Mouse (Mus musculus) megakaryocyte, embryonic 14.5 days (primary cell): Measurements from ENCODE around the gene Zfp523. TPM values are rescaled to one million over a fixed set of nuclear protein-coding genes. Genes with fewer than 3 reads are reported as not detected.

Source experiments
- H3K27me3 ChIP-seq: replicated peaks from 2 replicates; pipeline ENCODE3; 2012; ENCODE audit warnings: inconsistent platforms
- H3K36me3 ChIP-seq: replicated peaks from 2 replicates; pipeline ENCODE3; 2012; ENCODE audit warnings: low read length, inconsistent platforms, mixed read lengths
- H3K4me1 ChIP-seq: 2 replicates; pipeline ENCODE4 v1.6.1; 2012; ENCODE audit warnings: inconsistent platforms
- H3K4me3 ChIP-seq: replicated peaks from 2 replicates; pipeline ENCODE3; 2012; ENCODE audit warnings: moderate library complexity, mild to moderate bottlenecking, inconsistent platforms
- H3K9me3 ChIP-seq: 2 replicates; pipeline ENCODE4 v1.6.1; 2012; ENCODE audit warnings: inconsistent platforms
- FLI1 ChIP-seq: IDR thresholded peaks from 2 replicates; pipeline ENCODE4 v1.6.1; 2012; ENCODE audit warnings: low read length, inconsistent platforms, mixed read lengths
- GATA1 ChIP-seq: IDR thresholded peaks from 3 replicates; pipeline ENCODE4 v1.6.1; 2012; ENCODE audit warnings: mixed read lengths, low read length, inconsistent platforms, borderline replicate concordance
- polyA plus RNA-seq: library from polyadenylated mRNA; stranded (reverse); fragments of >175 nt; gene quantifications from 2 replicates; pipeline ENCODE4 v1.2.3, GENCODE M21; 2012; ENCODE audit warnings: low replicate concordance; ENCODE audit not compliant: insufficient read depth

The Zfp523 gene
- 45.0 and 64.1 TPM in 2 replicates for polyA plus RNA-seq

- no peaks in the 10 kb centered on the region for H3K9me3 ChIP-seq
Measured at GRCm38 (mm10) chr17:28176775-28177539, at the start of gene Zfp523. Gene Zfp523 (plus strand): TSS chr17:28177129.

GRCm38 (mm10) chr17:28129796-28130195 is 47.1 kb upstream of the Zfp523 start:
- no peak for TF ChIP-seq FLI1
- no peak for TF ChIP-seq GATA1
- H3K4me3 ChIP-seq: no peak overlapping the region
- no peaks in the 10 kb centered on the region for H3K36me3 ChIP-seq
- H3K9me3 ChIP-seq: no peaks in the 10 kb centered on the region
- H3K4me1 ChIP-seq: peaks cover 7% of the 10 kb centered on the region; the same call in 1 of the 2 replicates
- peaks cover 73% of the 10 kb centered on the region for H3K27me3 ChIP-seq

More at GRCm38 (mm10) chr17:28176775-28177539, at the start of gene Zfp523:
- TF ChIP-seq GATA1 (no peak), FLI1 (no peak)
- peaks cover 14% of the 10 kb centered on the region for H3K27me3 ChIP-seq
- H3K4me3 ChIP-seq: peak within 1 kb of the TSS; percentile 98
- H3K4me1 ChIP-seq: peaks cover 70% of the 10 kb centered on the region
- H3K36me3 ChIP-seq: peaks cover 8% of the 10 kb centered on the region

- H3K4me1 ChIP-seq: peaks cover 7% of the 10 kb centered on the region; the same call in 1 of the 2 replicates
- peaks cover 73% of the 10 kb centered on the region for H3K27me3 ChIP-seq
- H3K4me3 ChIP-seq: no peak overlapping the region
- H3K9me3 ChIP-seq: no peaks in the 10 kb centered on the region
- H3K36me3 ChIP-seq: no peaks in the 10 kb centered on the region
- no peak for TF ChIP-seq FLI1
- no peak for TF ChIP-seq GATA1
Measured at GRCm38 (mm10) chr17:28130391-28131125, 46.4 kb upstream of the Zfp523 start.

GRCm38 (mm10) chr17:28131156-28131555 is 45.8 kb upstream of the Zfp523 start:
- TF ChIP-seq FLI1 (no peak), GATA1 (no peak)
- Histone ChIP-seq H3K4me1 (peaks cover 7% of the 10 kb centered on the region; the same call in 1 of the 2 replicates), H3K9me3 (no peaks in the 10 kb centered on the region), H3K36me3 (no peaks in the 10 kb centered on the region), H3K27me3 (peaks cover 73% of the 10 kb centered on the region), H3K4me3 (peak overlapping the region; percentile 73)

GRCm38 (mm10) chr17:28133193-28133592 is 43.7 kb upstream of the Zfp523 start:
- TF ChIP-seq FLI1 (no peak), GATA1 (no peak)

GRCm38 (mm10) chr17:28135496-28135895 is 41.4 kb upstream of the Zfp523 start:
- peaks cover 9% of the 10 kb centered on the region; the same call in 1 of the 2 replicates for H3K9me3 ChIP-seq
- peaks cover 7% of the 10 kb centered on the region; the same call in 1 of the 2 replicates for H3K4me1 ChIP-seq
- no peaks in the 10 kb centered on the region for H3K36me3 ChIP-seq
- no peak overlapping the region for H3K4me3 ChIP-seq
- H3K27me3 ChIP-seq: peaks cover 87% of the 10 kb centered on the region
- no peak for TF ChIP-seq FLI1
- no peak for TF ChIP-seq GATA1

More at GRCm38 (mm10) chr17:28133193-28133592, 43.7 kb upstream of the Zfp523 start:
- Histone ChIP-seq H3K4me1 (peaks cover 7% of the 10 kb centered on the region; the same call in 1 of the 2 replicates), H3K9me3 (peaks cover 6% of the 10 kb centered on the region; the same call in 1 of the 2 replicates), H3K4me3 (no peak overlapping the region), H3K27me3 (peaks cover 83% of the 10 kb centered on the region), H3K36me3 (no peaks in the 10 kb centered on the region)

- peaks cover 91% of the 10 kb centered on the region for H3K27me3 ChIP-seq
- TF ChIP-seq FLI1 (no peak), GATA1 (no peak)
- H3K4me1 ChIP-seq: peaks cover 9% of the 10 kb centered on the region
- H3K36me3 ChIP-seq: no peaks in the 10 kb centered on the region
- H3K4me3 ChIP-seq: no peak overlapping the region
- peaks cover 9% of the 10 kb centered on the region; the same call in 1 of the 2 replicates for H3K9me3 ChIP-seq
Measured at GRCm38 (mm10) chr17:28136266-28136665, 40.7 kb upstream of the Zfp523 start.

- no peaks in the 10 kb centered on the region for H3K36me3 ChIP-seq
- H3K27me3 ChIP-seq: peaks cover 94% of the 10 kb centered on the region
- H3K4me1 ChIP-seq: peaks cover 24% of the 10 kb centered on the region
- peaks cover 9% of the 10 kb centered on the region; the same call in 1 of the 2 replicates for H3K9me3 ChIP-seq
- H3K4me3 ChIP-seq: no peak overlapping the region
- TF ChIP-seq FLI1 (no peak), GATA1 (no peak)
Measured at GRCm38 (mm10) chr17:28138013-28138412, 38.9 kb upstream of the Zfp523 start.

GRCm38 (mm10) chr17:28138685-28139084 is 38.2 kb upstream of the Zfp523 start:
- H3K36me3 ChIP-seq: no peaks in the 10 kb centered on the region
- TF ChIP-seq GATA1 (no peak), FLI1 (no peak)
- peaks cover 94% of the 10 kb centered on the region for H3K27me3 ChIP-seq
- peaks cover 9% of the 10 kb centered on the region; the same call in 1 of the 2 replicates for H3K9me3 ChIP-seq
- no peak overlapping the region for H3K4me3 ChIP-seq
- peaks cover 26% of the 10 kb centered on the region for H3K4me1 ChIP-seq

- TF ChIP-seq FLI1 (no peak), GATA1 (no peak)
- H3K36me3 ChIP-seq: no peaks in the 10 kb centered on the region
- H3K4me1 ChIP-seq: peaks cover 32% of the 10 kb centered on the region
- H3K9me3 ChIP-seq: peaks cover 9% of the 10 kb centered on the region; the same call in 1 of the 2 replicates
- no peak overlapping the region for H3K4me3 ChIP-seq
- H3K27me3 ChIP-seq: peaks cover 96% of the 10 kb centered on the region
Measured at GRCm38 (mm10) chr17:28140431-28141204, 36.3 kb upstream of the Zfp523 start.
